Mouse (Mus musculus): ENCODE measurements around the gene Gm17364. TPM values are rescaled to one million over a fixed set of nuclear protein-coding genes. Genes with fewer than 3 reads are reported as not detected.
"Not testable (repeated sequence)": the region's sequence is repeated elsewhere in the genome, so short reads cannot be mapped to it uniquely, and the experiment has no call there.

The Gm17364 gene
- not detected for total RNA-seq (2021)

GRCm38 (mm10) chr13:41273927-41274650 lies at the start of gene Gm17364:
Gene Gm17364, minus strand, starts transcription at chr13:41273977.
- intact Hi-C loops (cut with DNase I), result no loop called here
- DNase-seq (ENCODE audit: low spot score in 2 of 2), result no peak

GRCm38 (mm10) chr13:41321433-41321832 lies 47.7 kb upstream of the Gm17364 start:
- DNase-seq (ENCODE audit: low spot score in 2 of 2), result no peak
- intact Hi-C loops (cut with DNase I), result loop anchor here (5.0 kb wide), 1 partner anchor 36 kb away; no protein-coding TSS in a partner anchor

- intact Hi-C loops (cut with DNase I), result loop anchor here (5.0 kb wide), 1 partner anchor 37 kb away; no protein-coding TSS in a partner anchor
These were observed 47.0 kb upstream of the Gm17364 start for GRCm38 (mm10) chr13:41320749-41321148.

GRCm38 (mm10) chr13:41302716-41303115 lies 28.9 kb upstream of the Gm17364 start:
- intact Hi-C loops (cut with DNase I), result loop anchor here (5.0 kb wide), 1 partner anchor 270 kb away; no protein-coding TSS in a partner anchor
- DNase-seq (ENCODE audit: low spot score in 2 of 2), result peak; percentile 56 to 73

More at GRCm38 (mm10) chr13:41320749-41321148, 47.0 kb upstream of the Gm17364 start:
- no peak for DNase-seq (ENCODE audit: low spot score in 2 of 2)

GRCm38 (mm10) chr13:41300037-41300436 lies 26.3 kb upstream of the Gm17364 start:
- intact Hi-C loops (cut with DNase I), result loop anchor here (5.0 kb wide), 1 partner anchor 272 kb away; no protein-coding TSS in a partner anchor
- no peak for DNase-seq (ENCODE audit: low spot score in 2 of 2)

GRCm38 (mm10) chr13:41298996-41299395 lies 25.2 kb upstream of the Gm17364 start:
- intact Hi-C loops (cut with DNase I), result no loop called here
- no peak for DNase-seq (ENCODE audit: low spot score in 2 of 2)

- intact Hi-C loops (cut with DNase I), result no loop called here
- DNase-seq (ENCODE audit: low spot score in 2 of 2), result no peak
These were observed 24.8 kb upstream of the Gm17364 start for GRCm38 (mm10) chr13:41298533-41298932.

GRCm38 (mm10) chr13:41296396-41296795 lies 22.6 kb upstream of the Gm17364 start:
- intact Hi-C loops (cut with DNase I), result no loop called here
- DNase-seq (ENCODE audit: low spot score in 2 of 2), result no peak

GRCm38 (mm10) chr13:41295886-41296285 lies 22.1 kb upstream of the Gm17364 start:
- intact Hi-C loops (cut with DNase I), result no loop called here
- no peak for DNase-seq (ENCODE audit: low spot score in 2 of 2)

- intact Hi-C loops (cut with DNase I), result no loop called here
- DNase-seq (ENCODE audit: low spot score in 2 of 2), result no peak
These were observed 19.8 kb upstream of the Gm17364 start for GRCm38 (mm10) chr13:41293595-41293994.

- intact Hi-C loops (cut with DNase I), result no loop called here
- DNase-seq (ENCODE audit: low spot score in 2 of 2), result no peak
These were observed 17.7 kb upstream of the Gm17364 start for GRCm38 (mm10) chr13:41291466-41291974.

- intact Hi-C loops (cut with DNase I), result no loop called here
- no peak for DNase-seq (ENCODE audit: low spot score in 2 of 2)
These were observed 12.5 kb upstream of the Gm17364 start for GRCm38 (mm10) chr13:41286285-41286684.

- no peak for DNase-seq (ENCODE audit: low spot score in 2 of 2)
- intact Hi-C loops (cut with DNase I), result no loop called here
These were observed 11.7 kb upstream of the Gm17364 start for GRCm38 (mm10) chr13:41285448-41285847.

- DNase-seq (ENCODE audit: low spot score in 2 of 2), result peak; percentile 24 to 45
- intact Hi-C loops (cut with DNase I), result loop anchor here (1.0 to 5.0 kb wide), 2 partner anchors 289 to 354 kb away; no protein-coding TSS in a partner anchor
These were observed 9.5 kb upstream of the Gm17364 start for GRCm38 (mm10) chr13:41283256-41283655.

- intact Hi-C loops (cut with DNase I), result loop anchor here (5.0 kb wide), 1 partner anchor 357 kb away; no protein-coding TSS in a partner anchor
- DNase-seq (ENCODE audit: low spot score in 2 of 2), result no peak
These were observed 6.9 kb upstream of the Gm17364 start for GRCm38 (mm10) chr13:41280696-41281095.

GRCm38 (mm10) chr13:41267827-41268408 lies 5.9 kb downstream of the Gm17364 start:
- peak; percentile 59 to 64 for DNase-seq (ENCODE audit: low spot score in 2 of 2)
- intact Hi-C loops (cut with DNase I), result no loop called here

GRCm38 (mm10) chr13:41263304-41264006 lies 10.3 kb downstream of the Gm17364 start:
- no peak for DNase-seq (ENCODE audit: low spot score in 2 of 2)
- intact Hi-C loops (cut with DNase I), result no loop called here

- intact Hi-C loops (cut with DNase I), result not testable (repeated sequence)
These were observed 12.2 kb downstream of the Gm17364 start for GRCm38 (mm10) chr13:41261617-41262016.

GRCm38 (mm10) chr13:41257851-41258250 lies 15.9 kb downstream of the Gm17364 start:
- intact Hi-C loops (cut with DNase I), result no loop called here
- no peak for DNase-seq (ENCODE audit: low spot score in 2 of 2)

More at GRCm38 (mm10) chr13:41261617-41262016, 12.2 kb downstream of the Gm17364 start:
- DNase-seq (ENCODE audit: low spot score in 2 of 2), result not testable (repeated sequence)

- intact Hi-C loops (cut with DNase I), result no loop called here
- no peak for DNase-seq (ENCODE audit: low spot score in 2 of 2)
These were observed 16.8 kb downstream of the Gm17364 start for GRCm38 (mm10) chr13:41256962-41257361.
